Mouse (Mus musculus) forebrain, embryonic 15.5 days (tissue): ENCODE results near the gene Alpl. TPM values are rescaled to one million over a fixed set of nuclear protein-coding genes. Genes with fewer than 3 reads are reported as not detected.

Source experiments
- ATAC-seq: fragments of 200-750 bp; cut with Nextera tagmentation; replicated peaks from 2 replicates; pipeline ENCODE4 v1.8.0; 2017; ENCODE audit warnings: mild to moderate bottlenecking, moderate TSS enrichment, moderate library complexity
- H3K27ac ChIP-seq: fragments of 300-500 bp; sonication (generic); replicated peaks from 2 replicates; pipeline ENCODE4 v1.5.1; 2015; ENCODE audit warnings: mild to moderate bottlenecking, inconsistent platforms
- H3K27me3 ChIP-seq: fragments of 300-500 bp; sonication (generic); 2 replicates; pipeline ENCODE4 v1.6.1; 2015; ENCODE audit warnings: inconsistent platforms
- H3K36me3 ChIP-seq: fragments of 300-500 bp; sonication (generic); 2 replicates; pipeline ENCODE4 v1.6.1; 2015; ENCODE audit warnings: mild to moderate bottlenecking, inconsistent platforms
- H3K4me1 ChIP-seq: fragments of 300-500 bp; sonication (generic); 2 replicates; pipeline ENCODE4 v1.6.1; 2015; ENCODE audit warnings: inconsistent platforms
- H3K4me2 ChIP-seq: fragments of 300-500 bp; sonication (generic); replicated peaks from 2 replicates; pipeline ENCODE4 v1.6.1; 2015; ENCODE audit warnings: mild to moderate bottlenecking, inconsistent platforms
- H3K4me3 ChIP-seq: fragments of 300-500 bp; sonication (generic); 2 replicates; pipeline ENCODE4 v1.5.1; 2015; ENCODE audit warnings: mild to moderate bottlenecking, inconsistent platforms
- H3K9ac ChIP-seq: fragments of 300-500 bp; sonication (generic); replicated peaks from 2 replicates; pipeline ENCODE4 v1.6.1; 2015; ENCODE audit warnings: mild to moderate bottlenecking, inconsistent platforms
- H3K9me3 ChIP-seq: fragments of 300-500 bp; sonication (generic); 2 replicates; pipeline ENCODE4 v1.6.1; 2016; ENCODE audit warnings: inconsistent platforms
- WGBS: fragments of 180-500 bp; shearing (Covaris S2); methylation state at CpG from one replicate; pipeline ENCODE4 v1.1.7; 2015; ENCODE audit warnings: mixed read lengths; 5-methylcytosine and 5-hydroxymethylcytosine counted together
- polyA plus RNA-seq: library from polyadenylated mRNA; unstranded; fragments of >200 nt; fragmentation: Nextera tagmentation; extraction: Ambion mirVana; gene quantifications from 2 replicates; pipeline ENCODE4 v1.2.1, GENCODE M21; 2015

Gene Alpl
- polyA plus RNA-seq, 1 experiment from 2014 or later, result 8.1 TPM

DNA sequence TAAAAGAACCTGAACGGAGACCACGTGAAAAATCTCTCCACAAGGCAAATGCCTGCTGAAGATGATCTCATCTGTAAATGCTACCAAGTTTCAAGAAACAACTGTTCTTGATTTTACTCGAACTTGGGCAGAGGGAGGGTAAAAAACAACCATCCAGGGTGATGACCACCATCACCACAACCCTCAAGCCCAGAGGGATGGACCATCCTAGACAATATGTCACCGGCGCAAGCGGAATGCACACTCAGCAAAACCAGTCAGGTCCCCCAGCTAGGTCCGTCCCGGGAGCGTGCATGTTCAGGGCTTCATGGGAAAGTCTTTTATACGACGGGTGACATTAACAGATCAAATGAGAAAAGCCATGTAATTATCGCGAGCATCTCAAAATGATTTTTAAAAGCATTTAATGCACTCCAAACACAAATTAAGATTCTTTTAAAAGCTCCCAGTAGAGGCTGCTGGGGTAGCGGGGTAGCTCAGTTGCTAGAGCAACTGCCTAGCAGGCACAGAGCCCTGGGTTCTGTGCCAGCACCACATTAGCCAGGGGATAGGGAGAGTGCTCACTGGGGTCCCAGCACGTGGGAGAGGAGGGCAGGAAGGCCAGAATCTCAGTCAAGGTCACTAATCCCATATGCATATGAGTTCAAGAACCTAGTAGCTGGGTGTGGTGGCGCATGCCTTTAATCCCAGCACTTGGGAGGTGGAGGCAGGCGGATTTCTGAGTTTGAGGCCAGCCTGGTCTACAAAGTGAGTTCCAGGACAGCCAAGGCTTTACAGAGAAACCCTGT lies 17.6 kb downstream of the Alpl start:
- WGBS, result 72% methylated on average over 17 of the region's 17 CpGs
- ATAC-seq, result no peak

DNA sequence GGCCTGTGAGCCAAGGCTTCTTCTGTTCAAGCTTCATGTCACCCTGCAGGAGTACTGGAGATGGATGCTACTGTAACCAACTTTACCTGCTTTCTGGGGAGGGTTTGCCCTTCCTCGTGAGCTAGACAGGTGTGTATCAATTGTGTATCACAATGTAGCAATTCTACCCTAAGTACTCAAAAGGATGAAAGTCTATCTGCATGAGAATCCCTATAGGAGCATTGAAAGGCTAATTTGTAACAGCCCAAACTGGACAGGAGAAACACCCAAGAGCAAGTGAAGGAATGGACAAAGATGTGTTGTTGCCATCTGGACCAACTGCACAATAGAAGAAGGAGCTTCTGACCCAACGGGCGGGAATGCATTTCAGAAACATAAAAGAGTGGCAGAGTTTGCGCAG lies 18.3 kb downstream of the Alpl start:
- Histone ChIP-seq H3K9ac (no peak overlapping the region), H3K4me3 (no peak overlapping the region), H3K36me3 (no peaks in the 10 kb centered on the region), H3K4me1 (0 out of 2 replicates have a peak, but pooled peaks cover 4% of the 10 kb centered on the region), H3K27me3 (no peaks in the 10 kb centered on the region), H3K27ac (no peak overlapping the region), H3K4me2 (no peak overlapping the region), H3K9me3 (no peaks in the 10 kb centered on the region)
- WGBS, result 88% methylated on average over 4 of the region's 4 CpGs
- no peak for ATAC-seq

More for the DNA sequence above, 17.6 kb downstream of the Alpl start:
- Histone ChIP-seq H3K9me3 (no peaks in the 10 kb centered on the region), H3K4me2 (no peak overlapping the region), H3K4me3 (no peak overlapping the region), H3K36me3 (no peaks in the 10 kb centered on the region), H3K27ac (no peak overlapping the region), H3K27me3 (no peaks in the 10 kb centered on the region), H3K9ac (no peak overlapping the region), H3K4me1 (peaks cover 7% of the 10 kb centered on the region)

DNA sequence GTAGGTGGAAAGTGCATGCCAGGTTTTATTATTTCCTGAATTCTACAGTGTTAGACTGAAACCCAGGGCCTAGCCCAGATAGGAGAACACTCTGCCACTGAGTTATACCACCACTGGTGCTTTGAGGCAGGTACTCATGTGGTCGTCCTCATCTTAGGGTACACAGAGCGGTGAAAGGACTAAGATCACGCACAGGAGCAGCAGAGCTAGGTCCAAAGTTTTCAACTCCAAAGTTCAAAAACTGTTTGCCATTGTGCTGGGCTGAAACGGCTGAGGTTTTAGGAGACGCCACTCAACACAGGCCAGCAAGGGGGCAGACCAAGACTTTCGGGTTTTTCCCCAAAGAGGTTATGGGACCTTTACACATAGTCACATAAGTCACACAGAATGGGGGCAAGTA lies 21.7 kb downstream of the Alpl start:
- Histone ChIP-seq H3K4me1 (0 out of 2 replicates have a peak, but pooled peaks cover 4% of the 10 kb centered on the region), H3K27me3 (no peaks in the 10 kb centered on the region), H3K9ac (no peak overlapping the region), H3K9me3 (no peaks in the 10 kb centered on the region), H3K36me3 (no peaks in the 10 kb centered on the region), H3K27ac (no peak overlapping the region), H3K4me3 (no peak overlapping the region), H3K4me2 (no peak overlapping the region)
- WGBS, result 88% methylated on average over 6 of the region's 6 CpGs
- ATAC-seq, result no peak

DNA sequence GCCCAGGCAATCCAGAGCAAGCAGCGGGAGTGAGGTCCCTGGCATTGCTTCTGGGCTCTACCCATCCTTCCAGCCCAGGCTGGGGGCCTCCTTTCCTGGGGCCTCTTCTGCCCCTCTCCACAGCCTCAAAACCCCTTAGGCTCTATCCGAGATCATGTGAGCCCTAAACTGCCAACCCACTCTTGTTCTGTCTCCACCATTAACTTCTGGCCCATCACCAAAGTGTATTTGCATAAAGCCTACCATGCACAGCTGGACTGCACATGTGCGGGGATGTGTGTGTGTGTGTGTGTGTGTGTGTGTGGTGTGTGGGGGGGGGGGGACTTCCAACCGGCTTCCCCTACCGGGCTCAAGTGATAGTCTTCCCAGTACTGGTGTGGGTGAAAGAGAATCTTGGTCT lies 22.2 kb downstream of the Alpl start:
- WGBS, result 55% methylated on average over 5 of the region's 5 CpGs
- ATAC-seq, result no peak
- no peak overlapping the region for H3K9ac ChIP-seq
- no peaks in the 10 kb centered on the region for H3K9me3 ChIP-seq
- no peaks in the 10 kb centered on the region for H3K36me3 ChIP-seq
- H3K4me1 ChIP-seq, result 0 out of 2 replicates have a peak, but pooled peaks cover 4% of the 10 kb centered on the region
- H3K27ac ChIP-seq, result no peak overlapping the region
- no peak overlapping the region for H3K4me2 ChIP-seq
- H3K4me3 ChIP-seq, result no peak overlapping the region
- no peaks in the 10 kb centered on the region for H3K27me3 ChIP-seq

DNA sequence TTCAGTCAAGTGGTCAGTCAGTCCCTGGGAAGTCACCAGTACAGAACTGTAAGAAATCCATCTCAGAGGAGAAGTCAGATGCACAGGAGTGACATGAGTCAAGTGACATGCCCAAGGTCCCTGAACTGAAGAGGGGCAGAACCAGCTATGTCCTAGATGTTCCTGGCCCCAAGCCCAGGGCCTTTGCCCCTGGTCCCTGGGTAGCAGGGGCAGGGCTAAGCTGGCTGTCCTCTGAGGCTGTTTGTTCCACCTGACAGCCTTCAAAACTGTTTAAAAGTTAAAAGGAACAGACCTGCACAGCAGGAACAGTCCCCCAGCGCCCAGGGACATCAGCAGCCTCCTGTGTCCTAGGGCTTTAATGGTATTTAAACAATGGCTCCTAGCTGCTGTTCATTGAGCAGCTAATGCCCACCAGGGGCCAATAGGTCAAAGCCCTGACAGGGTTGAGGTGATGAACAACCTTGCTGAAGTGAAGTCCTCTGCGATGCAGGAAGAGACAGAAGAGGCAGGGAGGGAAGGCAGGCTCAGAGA lies 22.8 kb downstream of the Alpl start:
- Histone ChIP-seq H3K9ac (no peak overlapping the region), H3K4me2 (no peak overlapping the region), H3K27ac (no peak overlapping the region), H3K4me3 (no peak overlapping the region), H3K9me3 (no peaks in the 10 kb centered on the region), H3K36me3 (no peaks in the 10 kb centered on the region), H3K4me1 (0 out of 2 replicates have a peak, but pooled peaks cover 4% of the 10 kb centered on the region), H3K27me3 (no peaks in the 10 kb centered on the region)
- 15% methylated on average over 2 of the region's 2 CpGs for WGBS
- no peak for ATAC-seq

DNA sequence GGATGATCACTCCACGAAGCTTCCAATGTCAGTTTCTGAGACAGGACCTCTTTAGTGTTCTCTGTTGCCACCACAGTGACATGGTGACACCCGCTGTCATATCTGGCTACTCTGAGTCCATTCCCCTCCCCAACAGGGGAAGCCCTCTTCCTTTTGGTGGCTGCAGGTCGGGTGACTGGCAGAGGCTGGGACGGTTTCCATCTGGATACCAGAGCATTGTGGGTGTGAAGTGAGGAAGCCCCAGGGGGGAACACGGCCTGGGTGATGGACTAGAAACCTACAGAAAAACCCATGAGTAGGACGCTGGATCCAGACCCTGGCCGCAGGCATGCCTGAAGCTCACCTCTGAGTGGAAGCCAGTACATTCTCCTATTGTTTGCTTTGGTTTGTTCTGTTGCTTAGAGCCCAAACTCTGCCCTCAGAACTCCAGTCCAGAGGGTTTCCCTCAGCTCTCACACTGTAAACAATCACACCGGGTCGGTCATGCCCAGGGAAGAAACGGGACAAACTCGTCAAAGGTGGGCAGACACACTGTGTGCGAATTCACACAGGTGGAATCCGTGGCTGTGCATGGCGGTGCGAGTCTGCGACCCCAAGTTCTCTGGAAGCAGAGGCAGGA lies 23.6 kb downstream of the Alpl start:
- 90% methylated on average over 16 of the region's 16 CpGs for WGBS
- no peaks in the 10 kb centered on the region for H3K36me3 ChIP-seq
- no peaks in the 10 kb centered on the region for H3K27me3 ChIP-seq
- no peak overlapping the region for H3K27ac ChIP-seq
- 0 out of 2 replicates have a peak, but pooled peaks cover 4% of the 10 kb centered on the region for H3K4me1 ChIP-seq
- H3K4me2 ChIP-seq, result no peak overlapping the region
- H3K9ac ChIP-seq, result no peak overlapping the region
- no peaks in the 10 kb centered on the region for H3K9me3 ChIP-seq
- no peak overlapping the region for H3K4me3 ChIP-seq
- no peak for ATAC-seq

DNA sequence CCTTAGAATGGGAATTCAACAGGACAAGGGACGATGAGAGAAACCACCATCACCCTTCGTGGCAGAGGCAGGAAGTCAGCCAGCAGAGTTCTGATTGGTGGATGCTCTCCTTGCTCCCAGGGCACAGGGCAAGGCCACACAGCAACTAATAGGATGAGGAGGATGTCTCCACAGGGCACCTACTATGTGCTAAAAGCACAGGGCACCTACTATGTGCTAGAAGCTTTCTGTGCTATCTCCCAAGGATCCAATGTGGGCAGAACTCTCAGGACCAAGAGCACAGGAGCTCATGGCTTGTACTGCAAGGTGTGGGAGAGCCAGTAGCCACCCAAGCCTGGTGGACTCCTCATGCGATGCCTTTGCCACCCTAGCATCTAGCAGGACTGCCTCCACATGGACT lies 24.4 kb downstream of the Alpl start:
- H3K4me1 ChIP-seq, result 0 out of 2 replicates have a peak, but pooled peaks cover 4% of the 10 kb centered on the region
- no peak for ATAC-seq
- H3K27me3 ChIP-seq, result no peaks in the 10 kb centered on the region

DNA sequence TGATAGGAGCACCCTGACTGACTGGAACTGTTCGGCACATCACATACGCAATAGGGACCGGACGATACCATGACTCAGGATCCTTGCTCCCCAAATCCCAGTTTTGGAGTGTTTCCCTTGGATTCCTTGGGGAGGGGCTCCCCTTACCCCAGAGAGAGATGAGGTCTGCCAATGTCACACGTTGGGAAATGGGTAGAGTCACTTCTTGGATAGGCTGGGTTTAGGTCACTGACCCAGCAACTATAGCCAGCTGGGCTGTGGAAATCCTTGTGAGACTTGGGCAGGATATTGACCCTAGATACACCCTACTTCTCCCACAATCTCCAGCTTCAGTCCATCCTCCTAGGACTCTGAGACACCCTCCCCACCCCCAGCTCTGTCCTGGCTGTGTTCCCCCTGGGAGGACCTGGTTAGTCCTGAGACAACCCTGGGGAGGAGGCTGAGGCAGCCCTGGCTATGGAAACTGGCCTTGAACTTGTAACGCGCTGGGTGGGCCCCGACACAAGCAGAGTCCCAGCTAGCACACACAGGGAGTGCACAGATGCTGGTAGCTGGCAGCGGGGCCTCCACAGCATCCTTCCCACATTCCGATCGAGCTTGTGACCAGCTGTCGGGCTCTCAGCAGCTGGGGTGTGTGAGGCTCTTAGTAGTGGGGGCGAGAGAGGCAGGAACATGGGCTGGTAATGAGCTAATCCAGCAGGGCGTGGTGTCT lies 25.1 kb downstream of the Alpl start:
- H3K9me3 ChIP-seq, result no peaks in the 10 kb centered on the region
- no peak overlapping the region for H3K4me2 ChIP-seq
- H3K9ac ChIP-seq, result no peak overlapping the region
- no peak overlapping the region for H3K27ac ChIP-seq
- H3K36me3 ChIP-seq, result no peaks in the 10 kb centered on the region
- 84% methylated on average over 14 of the region's 14 CpGs for WGBS
- no peak overlapping the region for H3K4me3 ChIP-seq
- ATAC-seq, result no peak
- no peaks in the 10 kb centered on the region for H3K27me3 ChIP-seq
- peaks cover 9% of the 10 kb centered on the region for H3K4me1 ChIP-seq

More for the DNA sequence above, 24.4 kb downstream of the Alpl start:
- H3K36me3 ChIP-seq, result no peaks in the 10 kb centered on the region
- no peak overlapping the region for H3K27ac ChIP-seq
- WGBS, result 82% methylated on average over 3 of the region's 3 CpGs
- H3K9ac ChIP-seq, result no peak overlapping the region
- no peak overlapping the region for H3K4me3 ChIP-seq
- H3K9me3 ChIP-seq, result no peaks in the 10 kb centered on the region
- H3K4me2 ChIP-seq, result no peak overlapping the region

DNA sequence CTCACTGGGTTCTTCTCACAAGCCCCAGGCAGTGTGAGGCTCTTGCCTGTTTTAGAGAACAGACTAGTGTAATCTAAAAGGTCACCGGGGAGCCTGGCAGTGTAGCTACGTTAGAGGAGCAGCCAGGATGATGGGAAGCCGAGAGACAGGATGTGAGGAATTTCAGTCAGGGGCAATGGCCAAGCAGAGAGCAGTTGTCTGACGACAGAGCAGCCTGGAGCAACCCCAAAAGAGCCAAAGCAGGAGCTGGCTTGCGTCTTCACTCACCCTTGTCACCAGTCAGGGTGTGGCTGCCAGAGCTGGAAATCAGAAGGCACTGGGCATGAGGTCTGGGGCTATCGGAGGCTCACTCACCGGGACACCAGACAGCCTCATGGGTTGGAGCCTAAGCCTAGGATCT lies 26.5 kb downstream of the Alpl start:
- 63% methylated on average over 7 of the region's 7 CpGs for WGBS
- no peak for ATAC-seq
- no peak overlapping the region for H3K4me2 ChIP-seq

DNA sequence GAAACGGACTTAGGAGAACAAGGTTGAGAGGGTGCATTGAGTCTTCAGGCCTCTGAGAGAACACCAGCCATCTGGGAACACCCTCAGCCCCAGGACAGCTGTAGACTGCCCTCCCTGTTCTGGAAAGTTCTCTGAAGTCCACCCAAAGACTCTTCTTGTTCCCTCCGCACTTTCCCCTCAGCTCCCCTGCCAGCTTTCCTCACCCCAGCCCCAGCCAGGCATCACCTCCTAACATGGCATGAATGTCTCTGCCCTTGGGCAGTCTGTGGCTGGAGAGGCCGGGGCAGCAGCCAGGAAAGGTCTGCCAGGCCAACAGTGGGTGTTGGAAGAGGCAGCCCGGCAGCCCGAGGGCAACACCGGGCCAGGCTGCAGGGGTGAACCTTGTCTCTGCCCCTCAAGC lies 27.4 kb downstream of the Alpl start:
- H3K9ac ChIP-seq, result no peak overlapping the region
- H3K4me2 ChIP-seq, result no peak overlapping the region
- no peak overlapping the region for H3K4me3 ChIP-seq
- ATAC-seq, result no peak
- H3K36me3 ChIP-seq, result no peaks in the 10 kb centered on the region
- 84% methylated on average over 6 of the region's 6 CpGs for WGBS
- no peak overlapping the region for H3K27ac ChIP-seq
- peaks cover 23% of the 10 kb centered on the region for H3K4me1 ChIP-seq
- H3K9me3 ChIP-seq, result no peaks in the 10 kb centered on the region
- H3K27me3 ChIP-seq, result no peaks in the 10 kb centered on the region

More for the DNA sequence above, 26.5 kb downstream of the Alpl start:
- H3K36me3 ChIP-seq, result no peaks in the 10 kb centered on the region
- no peaks in the 10 kb centered on the region for H3K27me3 ChIP-seq
- H3K4me1 ChIP-seq, result peaks cover 21% of the 10 kb centered on the region
- H3K4me3 ChIP-seq, result no peak overlapping the region
- H3K9me3 ChIP-seq, result no peaks in the 10 kb centered on the region
- no peak overlapping the region for H3K9ac ChIP-seq
- H3K27ac ChIP-seq, result no peak overlapping the region

DNA sequence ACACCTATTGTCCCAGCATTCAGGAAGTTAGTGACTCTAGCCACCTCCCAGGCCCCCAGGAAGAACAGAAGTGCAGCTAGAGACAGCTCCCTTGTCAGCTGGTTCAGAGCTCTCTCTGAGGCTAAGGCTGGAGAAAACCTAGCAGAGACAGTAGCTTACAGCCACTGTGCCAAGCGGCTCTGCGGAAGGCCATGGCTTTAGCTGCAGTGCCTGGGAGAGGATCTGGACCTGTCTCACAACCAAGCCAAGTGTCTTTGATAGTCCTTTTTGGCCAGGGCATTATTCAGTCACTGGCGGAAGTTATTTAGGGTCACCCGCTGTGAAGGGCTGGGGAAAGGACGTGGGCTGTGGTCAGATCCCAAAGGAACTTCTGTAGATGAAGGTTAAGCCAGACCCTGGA lies 27.8 kb downstream of the Alpl start:
- Histone ChIP-seq H3K9me3 (no peaks in the 10 kb centered on the region), H3K4me2 (no peak overlapping the region), H3K9ac (no peak overlapping the region), H3K4me1 (peaks cover 21% of the 10 kb centered on the region), H3K27me3 (no peaks in the 10 kb centered on the region), H3K36me3 (no peaks in the 10 kb centered on the region), H3K4me3 (no peak overlapping the region), H3K27ac (no peak overlapping the region)
- WGBS, result 75% methylated on average over 5 of the region's 5 CpGs
- no peak for ATAC-seq

DNA sequence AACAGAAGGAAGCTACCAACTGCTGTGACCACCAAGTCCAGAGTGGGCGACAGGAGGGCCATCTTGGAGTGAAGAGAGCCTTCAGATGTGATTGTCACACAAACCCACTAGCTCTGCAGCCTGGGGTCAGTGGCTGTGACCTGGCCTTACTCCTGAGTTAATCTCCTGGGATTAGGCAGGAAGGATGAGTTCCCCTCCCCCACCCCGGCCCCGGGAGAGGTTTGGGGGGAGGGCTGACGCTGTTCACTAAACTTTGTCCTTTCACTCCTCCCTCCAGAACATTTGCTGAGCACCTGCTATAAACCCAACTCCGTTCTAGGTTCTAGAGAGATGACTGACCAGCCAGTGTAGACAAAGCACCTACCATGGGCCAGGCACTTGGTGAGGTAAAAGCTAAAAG lies 29.8 kb downstream of the Alpl start:
- Histone ChIP-seq H3K4me3 (no peak overlapping the region), H3K9me3 (no peaks in the 10 kb centered on the region), H3K27ac (peak overlapping the region; percentile 90), H3K27me3 (no peaks in the 10 kb centered on the region), H3K4me2 (no peak overlapping the region), H3K9ac (no peak overlapping the region), H3K36me3 (no peaks in the 10 kb centered on the region), H3K4me1 (peaks cover 24% of the 10 kb centered on the region)
- 22% methylated on average over 5 of the region's 5 CpGs for WGBS
- no peak for ATAC-seq
